Mouse (Mus musculus) liver, postnatal 0 days (tissue): ENCODE data around the gene Them7. TPM values are rescaled to one million over a fixed set of nuclear protein-coding genes. Genes with fewer than 3 reads are reported as not detected.

Source experiments
- ATAC-seq: fragments of 200-750 bp; cut with Nextera tagmentation; 2 replicates; pipeline ENCODE4 v1.8.0; 2017; ENCODE audit warnings: mild to moderate bottlenecking, moderate library complexity
- DNase-seq: peaks from one replicate; pipeline ENCODE4 v3.0.0-alpha.2; 2016
- H3K27ac ChIP-seq: fragments of 300-500 bp; sonication (generic); 2 replicates; pipeline ENCODE4 v1.5.1; 2014; ENCODE audit warnings: antibody characterized with exemption, moderate library complexity, mild to moderate bottlenecking, low read depth
- H3K27me3 ChIP-seq: fragments of 300-500 bp; sonication (generic); 2 replicates; pipeline ENCODE4 v1.6.1; 2014; ENCODE audit warnings: low read length, control low read depth, mixed read lengths; ENCODE audit not compliant: insufficient read depth
- H3K36me3 ChIP-seq: fragments of 300-500 bp; sonication (generic); replicated peaks from 2 replicates; pipeline ENCODE4 v1.6.1; 2014; ENCODE audit warnings: mild to moderate bottlenecking, control low read depth, low read length, moderate library complexity, mixed read lengths; ENCODE audit not compliant: insufficient read depth
- H3K4me1 ChIP-seq: fragments of 300-500 bp; sonication (generic); 2 replicates; pipeline ENCODE4 v1.6.1; 2014; ENCODE audit warnings: antibody characterized with exemption, mild to moderate bottlenecking, control low read depth; ENCODE audit not compliant: insufficient read depth
- H3K4me2 ChIP-seq: fragments of 300-500 bp; sonication (generic); 2 replicates; pipeline ENCODE4 v1.6.1; 2014; ENCODE audit warnings: low read depth, mild to moderate bottlenecking, low read length, moderate library complexity, mixed read lengths
- H3K4me3 ChIP-seq: fragments of 300-500 bp; sonication (generic); 2 replicates; pipeline ENCODE4 v1.5.1; 2014; ENCODE audit warnings: low read depth, low read length
- H3K9ac ChIP-seq: fragments of 300-500 bp; sonication (generic); replicated peaks from 2 replicates; pipeline ENCODE4 v1.6.1; 2014; ENCODE audit warnings: mild to moderate bottlenecking, moderate library complexity
- H3K9me3 ChIP-seq: fragments of 300-500 bp; sonication (generic); 2 replicates; pipeline ENCODE4 v1.6.1; 2016; ENCODE audit warnings: mild to moderate bottlenecking, control low read depth, low read length, mixed read lengths
- CTCF ChIP-seq: sonication (generic); IDR thresholded peaks from 2 replicates; pipeline ENCODE4 v1.5.1; 2016; ENCODE audit warnings: antibody characterized with exemption, low read depth
- EP300 ChIP-seq: IDR thresholded peaks from 2 replicates; pipeline ENCODE4 v1.6.1; 2016; ENCODE audit warnings: antibody characterized with exemption, low read depth, mild to moderate bottlenecking
- WGBS: fragments of 180-500 bp; shearing (Covaris S2); extraction: QIAGEN DNeasy Blood & Tissue Kit; methylation state at CpG from one replicate; pipeline ENCODE4 v1.1.7; 2014; ENCODE audit not compliant: insufficient replicate concordance; 5-methylcytosine and 5-hydroxymethylcytosine counted together
- polyA plus RNA-seq: library from polyadenylated mRNA; unstranded; fragments of >200 nt; fragmentation: Nextera tagmentation; extraction: Ambion mirVana; gene quantifications from 2 replicates; pipeline ENCODE4 v1.2.1, GENCODE M21; 2015

The Them7 gene
- polyA plus RNA-seq, 1 experiment from 2014 or later: 6.6 TPM

GRCm38 (mm10) chr2:105305876-105306275, 81.8 kb downstream of the Them7 start:
- no peak overlapping the region for H3K4me2 ChIP-seq
- ATAC-seq (no peak), DNase-seq (no peak)
- WGBS: 52% methylated on average over 6 of the region's 6 CpGs
- H3K4me1 ChIP-seq: no peaks in the 10 kb centered on the region
- no peak overlapping the region for H3K4me3 ChIP-seq
- no peak overlapping the region for H3K9ac ChIP-seq
- no peak overlapping the region for H3K27ac ChIP-seq
- H3K9me3 ChIP-seq: no peaks in the 10 kb centered on the region
- TF ChIP-seq EP300 (no peak), CTCF (no peak)
- no peaks in the 10 kb centered on the region for H3K36me3 ChIP-seq
- no peaks in the 10 kb centered on the region for H3K27me3 ChIP-seq

- no peaks in the 10 kb centered on the region for H3K36me3 ChIP-seq
- ATAC-seq: no peak
- no peaks in the 10 kb centered on the region for H3K27me3 ChIP-seq
- H3K9me3 ChIP-seq: no peaks in the 10 kb centered on the region
- no peak overlapping the region for H3K9ac ChIP-seq
- 39% methylated on average over 13 of the region's 13 CpGs for WGBS
- no peaks in the 10 kb centered on the region for H3K4me1 ChIP-seq
- no peak overlapping the region for H3K27ac ChIP-seq
- H3K4me2 ChIP-seq: no peak overlapping the region
- DNase-seq: peak; percentile 27
- H3K4me3 ChIP-seq: no peak overlapping the region
- TF ChIP-seq EP300 (no peak), CTCF (peak; percentile 53)
Observed at GRCm38 (mm10) chr2:105311414-105311813, 87.3 kb downstream of the Them7 start.

- Histone ChIP-seq H3K4me1 (no peaks in the 10 kb centered on the region), H3K9ac (no peak overlapping the region), H3K27ac (no peak overlapping the region), H3K4me2 (no peak overlapping the region), H3K36me3 (no peaks in the 10 kb centered on the region), H3K9me3 (no peaks in the 10 kb centered on the region), H3K27me3 (no peaks in the 10 kb centered on the region), H3K4me3 (no peak overlapping the region)
- DNase-seq: no peak
- no peak for ATAC-seq
- WGBS: 40% methylated on average over 7 of the region's 7 CpGs
- TF ChIP-seq CTCF (no peak), EP300 (no peak)
Observed at GRCm38 (mm10) chr2:105311991-105312390, 87.9 kb downstream of the Them7 start.

- DNase-seq (no peak), ATAC-seq (no peak)
- Histone ChIP-seq H3K4me2 (no peak overlapping the region), H3K27ac (no peak overlapping the region), H3K4me1 (no peaks in the 10 kb centered on the region), H3K27me3 (no peaks in the 10 kb centered on the region), H3K4me3 (no peak overlapping the region), H3K36me3 (no peaks in the 10 kb centered on the region), H3K9me3 (no peaks in the 10 kb centered on the region), H3K9ac (no peak overlapping the region)
- TF ChIP-seq CTCF: no peak
- no peak for TF ChIP-seq EP300
- 17% methylated on average over 3 of the region's 3 CpGs for WGBS
Observed at GRCm38 (mm10) chr2:105313077-105313476, 89.0 kb downstream of the Them7 start.

GRCm38 (mm10) chr2:105317556-105318184, 93.5 kb downstream of the Them7 start:
- H3K4me1 ChIP-seq: no peaks in the 10 kb centered on the region
- no peak overlapping the region for H3K27ac ChIP-seq
- no peak overlapping the region for H3K4me2 ChIP-seq
- H3K4me3 ChIP-seq: no peak overlapping the region
- H3K9me3 ChIP-seq: no peaks in the 10 kb centered on the region
- DNase-seq: no peak
- H3K36me3 ChIP-seq: no peaks in the 10 kb centered on the region
- H3K27me3 ChIP-seq: no peaks in the 10 kb centered on the region
- no peak overlapping the region for H3K9ac ChIP-seq
- ATAC-seq: no peak
- TF ChIP-seq EP300 (no peak), CTCF (no peak)
- 72% methylated on average over 13 of the region's 13 CpGs for WGBS

GRCm38 (mm10) chr2:105326067-105326466, 101.9 kb downstream of the Them7 start:
- Histone ChIP-seq H3K27me3 (no peaks in the 10 kb centered on the region), H3K27ac (no peak overlapping the region), H3K4me2 (no peak overlapping the region), H3K4me3 (no peak overlapping the region), H3K4me1 (no peaks in the 10 kb centered on the region), H3K36me3 (no peaks in the 10 kb centered on the region), H3K9me3 (no peaks in the 10 kb centered on the region), H3K9ac (no peak overlapping the region)
- TF ChIP-seq EP300 (no peak), CTCF (no peak; the same call in 1 of the 2 replicates)
- ATAC-seq (no peak), DNase-seq (no peak)
- WGBS: 77% methylated on average over 5 of the region's 5 CpGs
